Mouse (Mus musculus): ENCODE data around the gene Poc1b. TPM values are rescaled to one million over a fixed set of nuclear protein-coding genes. Genes with fewer than 3 reads are reported as not detected.

Gene Poc1b
- polyA plus RNA-seq, 1 experiment from 2014 or later, result 33.5 TPM

GRCm38 (mm10) chr10:99118697-99119096 is 11.9 kb downstream of the Poc1b start:
- Histone ChIP-seq H3K9ac (ENCODE audit: low read length) (0 out of 2 replicates have a peak overlapping the region, but pooled peaks have one; percentile 3), H3K36me3 (ENCODE audit: control insufficient read depth, insufficient read depth, low read length) (no peaks in the 10 kb centered on the region), H3K9me3 (ENCODE audit: control insufficient read depth, low read length) (no peaks in the 10 kb centered on the region), H3K4me2 (ENCODE audit: low read length) (peak overlapping the region; percentile 12; the same call in 1 of the 2 replicates), H3K27me3 (replicated peaks; ENCODE audit: control insufficient read depth, insufficient read depth, low read length) (no peaks in the 10 kb centered on the region), H3K4me1 (replicated peaks; ENCODE audit: control insufficient read depth, insufficient read depth, low read length) (peaks cover 39% of the 10 kb centered on the region), H3K4me3 (ENCODE audit: low read depth, low read length) (no peak overlapping the region), H3K27ac (ENCODE audit: low read depth) (peak overlapping the region; percentile 69)
- WGBS, result 25% methylated on average over 6 of the region's 6 CpGs
- DNase-seq (ENCODE audit: low spot score), result no peak
- peak; percentile 54 for ATAC-seq (replicated peaks; ENCODE audit: low FRiP score, low TSS enrichment, low read depth)

- Histone ChIP-seq H3K4me3 (ENCODE audit: low read depth, low read length) (no peak overlapping the region), H3K9ac (ENCODE audit: low read length) (no peak overlapping the region), H3K9me3 (ENCODE audit: control insufficient read depth, low read length) (no peaks in the 10 kb centered on the region), H3K27ac (ENCODE audit: low read depth) (no peak overlapping the region), H3K36me3 (ENCODE audit: control insufficient read depth, insufficient read depth, low read length) (no peaks in the 10 kb centered on the region), H3K27me3 (replicated peaks; ENCODE audit: control insufficient read depth, insufficient read depth, low read length) (no peaks in the 10 kb centered on the region), H3K4me2 (ENCODE audit: low read length) (no peak overlapping the region), H3K4me1 (replicated peaks; ENCODE audit: control insufficient read depth, insufficient read depth, low read length) (peaks cover 35% of the 10 kb centered on the region)
- ATAC-seq (replicated peaks; ENCODE audit: low FRiP score, low TSS enrichment, low read depth) (no peak), DNase-seq (ENCODE audit: low spot score) (no peak)
- WGBS, result 90% methylated on average over 4 of the region's 4 CpGs
Observed at GRCm38 (mm10) chr10:99119471-99119870, 12.6 kb downstream of the Poc1b start.

DNA sequence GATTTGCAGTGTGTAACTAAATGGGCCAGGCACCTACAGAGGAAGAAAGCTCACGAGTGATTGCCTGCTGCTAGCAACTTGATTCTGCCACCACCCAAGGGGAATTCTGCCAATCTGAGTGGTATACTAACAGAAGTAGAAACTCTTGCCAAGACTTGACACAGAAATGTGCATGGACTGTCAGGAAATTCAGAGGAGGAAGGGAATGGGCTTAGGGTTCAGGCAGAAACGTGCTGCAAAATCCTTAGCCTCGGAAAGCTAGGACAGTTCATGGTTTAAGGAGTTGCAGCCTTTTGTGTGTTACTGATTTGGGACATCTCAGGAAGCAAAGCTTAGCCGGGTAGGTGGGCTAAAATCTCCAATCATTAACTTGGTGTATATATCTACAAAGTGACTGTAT is 19.4 kb downstream of the Poc1b start, which contains the start of gene Phxr2:
Gene Phxr2, minus strand, starts transcription at position 101 of the 400 bp plus-strand sequence.
- Histone ChIP-seq H3K27ac (ENCODE audit: low read depth) (no peak within 1 kb of the TSS), H3K4me3 (ENCODE audit: low read depth, low read length) (no peak within 1 kb of the TSS), H3K9ac (ENCODE audit: low read length) (no peak within 1 kb of the TSS), H3K4me1 (replicated peaks; ENCODE audit: control insufficient read depth, insufficient read depth, low read length) (no peaks in the 10 kb centered on the region), H3K9me3 (ENCODE audit: control insufficient read depth, low read length) (no peaks in the 10 kb centered on the region), H3K4me2 (ENCODE audit: low read length) (no peak within 1 kb of the TSS), H3K36me3 (ENCODE audit: control insufficient read depth, insufficient read depth, low read length) (0 out of 2 replicates have a peak, but pooled peaks cover 7% of the 10 kb centered on the region), H3K27me3 (replicated peaks; ENCODE audit: control insufficient read depth, insufficient read depth, low read length) (no peaks in the 10 kb centered on the region)
- 83% methylated on average over 4 of the region's 4 CpGs for WGBS
- no peak for DNase-seq (ENCODE audit: low spot score)
- ATAC-seq (replicated peaks; ENCODE audit: low FRiP score, low TSS enrichment, low read depth), result no peak

GRCm38 (mm10) chr10:99126954-99127353 is 20.1 kb downstream of the Poc1b start:
- no peak overlapping the region for H3K4me3 ChIP-seq (ENCODE audit: low read depth, low read length)
- 0 out of 2 replicates have a peak, but pooled peaks cover 7% of the 10 kb centered on the region for H3K36me3 ChIP-seq (ENCODE audit: control insufficient read depth, insufficient read depth, low read length)
- H3K4me1 ChIP-seq (replicated peaks; ENCODE audit: control insufficient read depth, insufficient read depth, low read length), result no peaks in the 10 kb centered on the region
- H3K27me3 ChIP-seq (replicated peaks; ENCODE audit: control insufficient read depth, insufficient read depth, low read length), result no peaks in the 10 kb centered on the region
- ATAC-seq (replicated peaks; ENCODE audit: low FRiP score, low TSS enrichment, low read depth) (peak; percentile 54), DNase-seq (ENCODE audit: low spot score) (peak; percentile 50)
- no peak overlapping the region for H3K27ac ChIP-seq (ENCODE audit: low read depth)
- no peaks in the 10 kb centered on the region for H3K9me3 ChIP-seq (ENCODE audit: control insufficient read depth, low read length)
- no peak overlapping the region for H3K4me2 ChIP-seq (ENCODE audit: low read length)
- 73% methylated on average over 14 of the region's 14 CpGs for WGBS
- no peak overlapping the region for H3K9ac ChIP-seq (ENCODE audit: low read length)

DNA sequence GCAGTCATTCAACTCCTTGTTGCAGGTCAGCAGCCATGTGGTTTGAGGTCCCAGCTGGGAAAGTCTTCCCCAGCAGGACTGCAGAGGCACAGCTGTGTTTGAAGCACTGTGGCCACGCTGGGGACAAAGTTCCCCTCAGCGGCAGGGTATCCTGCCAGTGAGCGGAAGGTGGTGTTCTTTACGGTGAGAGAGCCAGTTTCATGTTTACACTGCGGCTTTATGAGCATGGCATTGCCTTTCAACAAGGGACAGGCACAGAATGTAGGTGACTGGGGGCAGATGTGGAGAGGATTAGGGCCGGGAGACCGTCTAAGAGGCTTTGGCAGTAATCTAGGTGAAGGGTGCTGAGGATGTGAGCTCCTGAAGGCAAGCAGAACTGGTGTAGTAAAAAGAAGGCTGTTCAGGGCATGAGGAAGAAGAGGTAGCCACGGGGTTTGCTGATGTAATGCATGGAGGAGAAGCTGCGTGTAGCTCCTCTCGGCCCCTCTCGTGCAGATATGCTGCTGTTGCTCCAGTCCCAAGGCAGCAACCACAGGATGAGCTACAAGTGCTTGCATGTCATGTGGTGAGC is 20.9 kb downstream of the Poc1b start:
- no peak overlapping the region for H3K9ac ChIP-seq (ENCODE audit: low read length)
- no peak overlapping the region for H3K4me3 ChIP-seq (ENCODE audit: low read depth, low read length)
- H3K27me3 ChIP-seq (replicated peaks; ENCODE audit: control insufficient read depth, insufficient read depth, low read length), result no peaks in the 10 kb centered on the region
- 0 out of 2 replicates have a peak overlapping the region, but pooled peaks have one; percentile 22 for H3K27ac ChIP-seq (ENCODE audit: low read depth)
- DNase-seq (ENCODE audit: low spot score) (peak; percentile 59), ATAC-seq (replicated peaks; ENCODE audit: low FRiP score, low TSS enrichment, low read depth) (peak; percentile 47; the same call in 1 of the 2 replicates)
- H3K4me1 ChIP-seq (replicated peaks; ENCODE audit: control insufficient read depth, insufficient read depth, low read length), result no peaks in the 10 kb centered on the region
- H3K4me2 ChIP-seq (ENCODE audit: low read length), result no peak overlapping the region
- H3K9me3 ChIP-seq (ENCODE audit: control insufficient read depth, low read length), result no peaks in the 10 kb centered on the region
- H3K36me3 ChIP-seq (ENCODE audit: control insufficient read depth, insufficient read depth, low read length), result 0 out of 2 replicates have a peak, but pooled peaks cover 11% of the 10 kb centered on the region
- WGBS, result 68% methylated on average over 11 of the region's 11 CpGs

DNA sequence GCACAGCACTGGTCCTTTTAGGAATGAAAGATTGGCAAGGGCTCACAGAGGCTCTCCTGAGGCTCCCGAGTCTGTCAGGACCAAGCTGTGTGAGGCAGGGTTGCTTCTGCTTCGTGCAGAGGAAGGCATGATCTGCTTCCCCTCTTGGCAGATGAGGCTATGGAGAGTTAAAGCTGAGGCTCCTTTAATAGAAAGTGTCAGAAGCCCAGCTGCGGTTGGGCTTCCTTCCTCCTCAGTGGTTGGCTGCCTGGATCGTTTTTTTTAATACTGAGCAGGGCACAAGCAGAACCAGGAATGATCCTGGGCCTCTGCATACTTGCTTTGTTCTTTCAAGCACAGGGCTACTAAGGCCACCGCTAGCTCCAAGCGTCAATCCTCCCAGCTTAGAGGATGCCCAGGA is 23.8 kb downstream of the Poc1b start:
- Histone ChIP-seq H3K4me1 (replicated peaks; ENCODE audit: control insufficient read depth, insufficient read depth, low read length) (no peaks in the 10 kb centered on the region), H3K9me3 (ENCODE audit: control insufficient read depth, low read length) (no peaks in the 10 kb centered on the region), H3K27me3 (replicated peaks; ENCODE audit: control insufficient read depth, insufficient read depth, low read length) (no peaks in the 10 kb centered on the region), H3K9ac (ENCODE audit: low read length) (no peak overlapping the region), H3K4me3 (ENCODE audit: low read depth, low read length) (no peak overlapping the region), H3K36me3 (ENCODE audit: control insufficient read depth, insufficient read depth, low read length) (peaks cover 16% of the 10 kb centered on the region; the same call in 1 of the 2 replicates), H3K27ac (ENCODE audit: low read depth) (no peak overlapping the region), H3K4me2 (ENCODE audit: low read length) (no peak overlapping the region)
- DNase-seq (ENCODE audit: low spot score) (no peak), ATAC-seq (replicated peaks; ENCODE audit: low FRiP score, low TSS enrichment, low read depth) (no peak)
- WGBS, result 53% methylated on average over 6 of the region's 6 CpGs

DNA sequence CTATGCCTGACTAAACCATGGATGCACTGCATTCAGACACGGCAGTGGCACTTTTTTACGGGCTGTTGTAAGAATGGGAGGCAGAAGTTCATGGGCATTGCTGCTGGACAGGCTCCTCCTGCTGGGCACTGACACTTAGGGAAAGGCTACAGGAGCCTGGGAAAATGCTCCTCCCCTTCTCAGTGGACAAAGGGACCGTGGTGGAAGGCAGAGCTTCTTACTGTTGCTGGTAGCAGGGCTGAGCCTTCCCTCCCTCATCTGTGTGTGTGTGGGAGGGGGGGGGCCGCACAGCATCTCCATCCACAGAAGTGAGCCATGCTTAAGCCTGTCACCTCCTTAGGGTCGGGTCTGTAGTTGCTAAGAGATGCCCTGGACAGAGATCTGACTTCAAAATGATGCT is 24.5 kb downstream of the Poc1b start:
- WGBS, result 75% methylated on average over 5 of the region's 5 CpGs
- H3K4me3 ChIP-seq (ENCODE audit: low read depth, low read length), result no peak overlapping the region
- peak; percentile 32 for DNase-seq (ENCODE audit: low spot score)

DNA sequence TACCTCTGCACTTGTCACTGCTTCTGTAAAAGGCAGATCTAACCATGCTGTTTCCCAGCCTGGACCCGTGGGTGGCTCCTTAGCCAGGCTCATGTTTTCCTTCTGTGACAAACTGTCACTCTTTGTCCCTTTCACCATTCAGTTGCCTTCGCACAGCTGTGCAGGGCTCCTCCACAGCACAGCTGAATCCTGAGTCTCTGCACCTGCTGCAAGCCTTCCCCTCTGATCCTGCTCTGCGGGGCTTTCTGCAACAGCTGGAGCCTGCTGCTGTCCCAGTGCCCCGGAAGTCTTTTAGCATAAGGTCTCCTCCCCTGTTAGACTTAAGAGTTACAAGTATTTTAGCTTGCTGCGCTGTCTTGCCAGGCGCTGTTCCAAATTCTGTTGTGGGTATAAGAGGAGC is 25.4 kb downstream of the Poc1b start:
- Histone ChIP-seq H3K4me1 (replicated peaks; ENCODE audit: control insufficient read depth, insufficient read depth, low read length) (no peaks in the 10 kb centered on the region), H3K27ac (ENCODE audit: low read depth) (no peak overlapping the region), H3K36me3 (ENCODE audit: control insufficient read depth, insufficient read depth, low read length) (peaks cover 13% of the 10 kb centered on the region; the same call in 1 of the 2 replicates), H3K4me3 (ENCODE audit: low read depth, low read length) (no peak overlapping the region), H3K9me3 (ENCODE audit: control insufficient read depth, low read length) (no peaks in the 10 kb centered on the region), H3K4me2 (ENCODE audit: low read length) (no peak overlapping the region), H3K9ac (ENCODE audit: low read length) (no peak overlapping the region), H3K27me3 (replicated peaks; ENCODE audit: control insufficient read depth, insufficient read depth, low read length) (no peaks in the 10 kb centered on the region)
- WGBS, result 61% methylated on average over 6 of the region's 6 CpGs
- DNase-seq (ENCODE audit: low spot score) (peak; percentile 50), ATAC-seq (replicated peaks; ENCODE audit: low FRiP score, low TSS enrichment, low read depth) (no peak)

More for the DNA sequence above, 24.5 kb downstream of the Poc1b start:
- Histone ChIP-seq H3K9ac (ENCODE audit: low read length) (no peak overlapping the region), H3K4me2 (ENCODE audit: low read length) (no peak overlapping the region), H3K36me3 (ENCODE audit: control insufficient read depth, insufficient read depth, low read length) (peaks cover 13% of the 10 kb centered on the region; the same call in 1 of the 2 replicates), H3K9me3 (ENCODE audit: control insufficient read depth, low read length) (no peaks in the 10 kb centered on the region), H3K4me1 (replicated peaks; ENCODE audit: control insufficient read depth, insufficient read depth, low read length) (no peaks in the 10 kb centered on the region), H3K27ac (ENCODE audit: low read depth) (no peak overlapping the region), H3K27me3 (replicated peaks; ENCODE audit: control insufficient read depth, insufficient read depth, low read length) (no peaks in the 10 kb centered on the region)
- no peak for ATAC-seq (replicated peaks; ENCODE audit: low FRiP score, low TSS enrichment, low read depth)
